Mouse (Mus musculus) spleen, adult 18-20 months (tissue): Measurements from ENCODE around the gene St5.

ENCODE experiments used
- DNase-seq, 2 experiments: peaks; one replicate each; pipeline ENCODE4 v3.0.0; 2022; ENCODE audit warnings: mixed read lengths in 2 of 2

The St5 gene

DNA sequence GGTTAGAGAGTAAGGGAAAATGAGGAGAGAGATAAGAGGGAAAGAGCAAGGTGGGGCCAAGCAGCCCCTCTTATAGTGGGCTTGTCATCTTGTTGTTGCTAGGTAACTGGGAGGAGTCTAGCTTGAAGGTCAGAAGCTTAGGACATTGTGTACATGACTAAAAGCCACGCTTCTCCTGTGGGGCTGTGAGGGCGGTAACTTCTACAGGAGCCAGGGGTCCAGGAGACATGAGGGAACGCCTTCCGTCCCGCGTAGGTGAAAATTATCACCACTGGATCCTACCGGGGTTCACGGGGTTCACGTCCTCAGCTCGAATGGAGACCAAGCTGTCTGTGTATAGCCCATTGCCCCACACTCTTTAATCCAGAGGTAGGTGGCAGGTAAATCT is 8.1 kb downstream of the St5 start:
- DNase-seq, result no peak

DNA sequence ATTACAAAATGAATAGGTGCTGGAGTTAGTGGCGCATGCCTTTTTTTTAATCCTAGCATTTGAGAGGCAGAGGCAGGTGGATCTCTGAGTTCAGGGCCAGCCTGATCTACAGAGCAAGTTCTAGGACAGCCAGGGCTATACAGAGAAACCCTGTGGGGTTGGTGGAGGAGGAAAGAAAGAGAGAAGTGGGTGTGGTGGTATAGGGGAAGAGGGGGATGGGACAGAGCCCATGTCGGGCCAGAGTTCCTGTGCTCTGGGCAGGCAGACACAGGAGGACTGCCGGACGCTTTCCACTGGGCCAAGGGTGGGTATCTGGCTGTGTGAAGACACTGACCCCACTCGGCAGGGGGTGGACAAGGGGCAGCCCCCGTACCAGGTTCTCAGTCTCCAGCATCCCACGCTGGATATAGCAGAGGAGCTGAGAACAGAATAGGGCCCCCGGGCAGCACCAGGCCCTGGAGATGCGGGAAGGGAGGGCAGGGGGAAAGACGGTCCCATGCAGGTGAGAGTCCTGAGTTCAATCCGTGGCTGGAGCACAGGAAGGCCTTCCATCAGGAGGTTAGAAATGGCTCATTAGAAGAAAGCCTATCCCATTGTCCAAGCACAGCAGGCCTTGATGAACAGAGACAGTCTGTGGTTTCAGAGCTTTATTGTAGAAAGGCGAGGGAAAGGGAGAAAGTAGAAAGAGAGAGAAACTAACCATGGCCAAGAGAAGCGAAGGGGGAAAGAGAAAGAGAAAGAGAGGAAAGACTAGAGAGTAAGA is 8.6 kb downstream of the St5 start:
- DNase-seq, result no peak

DNA sequence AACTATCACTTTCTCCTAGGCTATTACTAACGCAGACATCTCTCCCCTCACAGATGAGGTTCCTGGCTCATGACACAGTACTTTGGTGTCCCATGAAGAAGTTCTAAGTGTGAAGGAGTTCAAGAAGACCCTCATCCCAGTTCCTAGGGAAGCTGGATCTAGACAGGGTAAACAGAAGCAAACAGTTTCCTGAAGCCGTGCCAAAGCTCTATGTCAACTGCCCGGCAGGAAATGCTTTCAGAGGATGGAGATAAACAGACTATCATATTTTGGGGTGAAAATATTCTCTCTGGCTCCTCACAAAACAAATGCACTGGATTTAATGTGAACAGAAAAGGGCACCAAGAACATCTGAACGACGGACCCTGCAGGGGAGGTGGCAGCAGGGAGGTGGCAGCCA is 12.4 kb downstream of the St5 start:
- DNase-seq, result no peak

DNA sequence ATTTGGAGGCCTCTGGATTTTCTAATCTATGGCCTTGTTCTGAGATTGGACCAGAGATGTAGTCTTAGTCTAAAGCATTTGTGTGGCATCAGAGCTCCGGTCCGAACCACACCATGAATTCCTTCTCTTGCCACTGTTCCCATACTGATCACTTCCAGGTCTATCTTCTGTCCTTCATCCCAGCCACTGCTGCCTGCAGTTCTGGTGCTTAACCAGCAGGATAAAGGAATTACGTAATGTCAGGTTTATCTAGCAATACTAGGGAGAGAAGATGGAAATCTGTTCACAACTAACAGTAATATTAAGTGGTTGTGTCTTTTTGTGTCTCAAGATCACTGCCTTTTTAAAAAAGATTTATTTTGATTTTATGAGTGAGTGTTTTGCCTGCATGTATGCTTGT is 13.3 kb downstream of the St5 start:
- DNase-seq, result no peak

DNA sequence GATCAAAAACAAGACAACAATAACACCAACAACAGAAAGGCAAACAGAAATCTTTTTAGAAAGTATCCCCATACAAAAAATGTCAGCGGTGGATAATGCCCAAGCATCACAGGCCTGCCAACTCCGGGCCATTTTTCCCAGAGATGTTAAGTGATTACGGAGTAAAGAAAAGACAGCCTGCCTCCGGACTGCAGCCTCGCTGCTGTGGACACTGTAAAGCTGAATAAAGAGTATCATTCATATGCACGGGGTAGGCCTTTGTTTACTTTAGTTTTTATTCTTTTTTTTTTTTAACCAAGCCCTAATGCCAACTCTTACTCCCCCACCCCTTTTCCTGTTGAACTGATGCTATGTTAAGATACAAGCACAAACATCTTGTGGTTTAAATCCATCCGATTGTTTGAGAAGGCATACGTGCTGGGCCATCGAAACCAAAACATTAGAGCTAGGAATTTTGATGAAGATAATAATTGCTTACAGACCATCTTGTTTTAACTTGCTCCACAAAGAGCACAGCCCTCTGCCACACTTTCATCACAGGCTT is 16.7 kb downstream of the St5 start:
- DNase-seq, result no peak

DNA sequence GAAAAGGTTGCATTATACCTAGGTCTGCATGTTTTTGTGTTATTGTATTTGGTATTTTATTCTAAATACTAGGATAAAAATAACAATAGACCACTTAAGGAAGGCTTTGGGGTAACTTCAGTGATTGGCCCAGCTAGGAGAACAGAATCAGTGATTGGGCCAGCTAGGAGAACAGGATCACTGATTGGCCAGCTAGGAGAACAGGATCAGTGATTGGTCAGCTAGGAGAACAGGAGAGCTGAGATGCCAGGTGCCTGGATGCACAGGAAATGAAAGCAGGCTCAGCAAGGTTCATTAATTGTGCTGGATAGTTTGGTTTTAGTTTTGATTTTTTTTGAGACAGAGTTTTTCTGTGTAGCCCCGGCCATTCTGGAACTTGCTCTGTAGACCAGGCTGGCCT is 22.5 kb downstream of the St5 start:
- DNase-seq, result no peak

DNA sequence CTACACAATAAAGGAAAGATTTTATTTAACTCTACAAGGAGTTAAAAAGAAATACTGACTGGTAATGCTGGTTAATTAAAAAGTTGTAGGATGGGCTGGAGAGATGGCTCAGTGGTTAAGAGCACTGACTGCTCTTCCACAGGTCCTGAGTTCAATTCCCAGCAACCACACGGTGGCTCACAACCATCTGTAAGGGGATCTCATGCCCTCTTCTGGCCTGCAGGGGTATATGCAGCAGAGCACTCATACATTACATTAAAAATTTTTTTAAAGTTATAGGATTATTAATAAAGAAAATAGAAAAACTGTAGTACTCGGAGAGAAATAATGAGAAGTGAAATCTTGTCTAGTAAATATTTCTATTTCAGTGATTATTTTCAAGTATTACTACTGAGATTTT is 23.1 kb downstream of the St5 start:
- DNase-seq, result no peak

DNA sequence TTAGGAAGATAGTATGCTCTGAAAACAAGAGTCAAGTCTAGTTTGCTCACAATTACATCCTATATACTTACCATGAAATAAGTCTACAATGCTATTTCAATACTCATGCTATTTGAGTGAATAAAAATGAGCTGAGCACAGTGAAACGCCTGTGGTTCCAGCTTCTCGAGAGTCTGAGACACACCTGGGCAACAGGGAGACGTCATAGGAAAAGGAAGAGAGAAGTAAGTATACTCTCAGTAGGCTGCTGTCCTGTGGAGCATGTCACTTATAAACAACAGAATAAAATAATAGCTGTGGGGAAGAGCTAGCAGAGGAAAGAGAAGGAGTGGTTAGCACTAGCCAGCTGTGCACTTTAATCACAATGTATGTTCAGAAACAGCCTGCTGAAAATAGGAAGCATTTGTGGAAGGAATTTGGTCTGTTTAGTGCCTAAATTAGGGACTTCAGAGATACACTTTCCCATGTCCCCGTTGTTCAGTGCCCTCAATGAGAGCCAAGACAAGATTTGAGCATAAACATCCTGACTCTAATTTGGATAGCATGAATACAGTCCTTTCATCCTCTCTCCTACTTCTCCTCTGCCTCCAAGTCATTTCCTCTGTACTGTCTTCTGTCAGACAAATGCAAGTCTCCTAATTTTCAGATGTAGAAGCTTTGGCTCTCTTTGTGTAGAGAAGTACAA is 28.3 kb downstream of the St5 start:
- DNase-seq, result no peak

DNA sequence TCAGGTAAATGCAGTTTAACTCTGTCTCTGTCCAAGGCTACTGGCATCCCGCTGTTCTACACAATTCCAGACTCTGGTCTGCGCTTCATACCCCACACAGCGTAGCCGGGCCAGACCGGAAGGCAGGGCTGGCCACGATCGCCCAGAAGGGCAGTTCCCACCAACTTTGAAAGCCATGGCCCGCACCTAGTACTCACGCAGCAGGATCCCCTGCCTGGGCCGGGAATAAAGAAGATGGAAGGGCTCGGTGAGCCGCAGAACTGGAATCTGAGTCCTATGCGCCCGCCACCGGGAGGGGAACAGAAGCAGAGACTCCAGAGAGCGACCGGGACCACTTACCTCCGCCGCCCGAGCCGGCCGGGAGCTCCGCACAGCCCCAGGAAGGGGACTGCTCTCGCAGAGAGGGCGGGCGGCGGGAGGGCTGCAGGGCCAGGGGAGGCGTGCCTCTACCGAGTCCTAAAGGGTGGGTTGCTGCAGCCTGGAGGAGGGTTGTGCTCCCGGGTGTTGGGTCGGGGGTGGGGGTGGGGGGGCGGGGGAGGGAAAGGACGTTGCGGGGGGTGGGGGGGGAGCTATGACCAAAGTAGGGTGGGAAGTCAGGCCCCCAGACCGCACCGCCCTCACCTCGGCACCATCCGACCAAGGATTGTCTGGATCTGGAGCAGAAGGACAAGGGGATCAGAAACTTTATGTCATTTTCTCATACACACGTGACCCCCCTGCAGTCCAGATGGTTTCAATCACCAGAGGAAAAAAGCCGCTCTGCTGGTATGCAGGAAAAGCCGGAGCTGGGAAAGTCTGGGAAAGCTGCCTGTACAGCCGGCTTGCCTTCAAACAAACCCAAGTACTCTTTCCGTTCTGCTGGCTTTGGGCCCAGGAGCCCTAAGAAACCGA is 31.6 kb downstream of the St5 start:
- peak in 1 of 2 experiments; percentile 12 for DNase-seq

DNA sequence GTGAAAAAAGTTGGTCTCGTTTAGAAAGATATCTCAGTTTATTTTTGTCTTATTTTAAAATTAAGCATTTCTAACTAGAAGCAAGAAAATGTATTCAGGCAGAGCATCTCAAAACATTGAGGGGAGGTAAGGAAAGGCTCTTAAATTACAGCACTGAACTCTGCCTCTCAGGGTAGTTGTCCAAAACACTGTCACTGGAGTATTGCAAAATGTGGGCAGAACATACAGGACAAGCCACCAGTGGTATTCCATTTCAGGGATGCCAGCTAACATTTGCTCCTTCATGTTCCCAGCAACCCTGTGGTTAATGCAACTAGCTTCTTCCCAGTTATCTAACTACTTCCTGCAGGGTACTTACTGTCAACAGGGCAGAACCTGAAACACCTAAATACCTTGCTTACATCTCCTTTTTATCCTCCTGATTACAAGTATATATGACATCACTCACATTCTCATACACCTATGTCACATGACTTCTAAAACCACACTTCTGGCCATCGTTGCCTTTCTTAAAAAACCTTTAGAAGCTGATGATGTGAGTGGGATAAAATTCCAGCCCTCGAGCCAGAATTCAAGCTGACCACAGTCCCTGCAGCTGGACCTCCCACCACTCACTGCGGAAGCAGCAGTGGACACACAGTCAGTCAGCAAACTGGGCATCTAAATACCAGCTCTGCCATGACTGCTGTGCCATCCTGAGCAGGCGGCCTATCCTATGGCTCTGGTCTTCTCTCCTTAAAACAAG is 33.8 kb downstream of the St5 start:
- DNase-seq, result no peak

DNA sequence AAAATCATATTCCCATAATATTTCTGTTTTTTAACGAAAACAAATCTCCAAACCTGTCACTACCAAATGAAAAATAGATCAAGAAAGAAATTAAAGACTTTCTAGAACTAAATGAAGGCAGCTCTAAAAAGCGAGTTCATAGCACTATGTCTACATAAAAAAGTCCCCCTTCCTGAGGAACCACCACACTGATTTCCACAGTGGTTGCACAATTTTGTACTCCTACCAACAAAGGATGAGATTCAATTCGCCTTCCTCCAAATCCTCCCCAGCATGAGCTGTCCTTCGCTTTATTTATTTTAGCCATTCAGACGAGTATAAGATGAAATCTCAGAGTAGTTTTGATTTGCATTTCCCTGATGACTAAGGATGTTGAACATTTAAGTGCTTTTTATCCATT is 36.7 kb downstream of the St5 start:
- no peak for DNase-seq

DNA sequence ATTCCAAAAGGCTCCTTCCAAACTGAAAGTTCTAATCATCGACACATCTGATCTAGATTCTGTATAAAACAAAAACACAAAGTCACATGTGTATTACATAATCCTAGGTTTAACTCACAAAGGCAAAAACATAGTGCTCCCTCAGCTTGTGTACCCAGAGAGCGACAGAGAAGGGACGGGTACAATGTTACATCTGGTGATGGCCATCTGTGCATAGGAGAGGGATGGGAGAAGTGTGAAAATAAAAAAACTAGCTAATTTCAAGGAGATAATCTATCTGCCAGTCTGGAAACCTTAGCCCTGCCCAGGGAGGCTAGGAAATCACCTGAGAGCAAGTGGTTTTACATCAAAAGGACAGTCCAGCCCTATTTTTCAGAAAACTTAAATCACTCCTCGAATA is 40.8 kb downstream of the St5 start:
- DNase-seq, result no peak

DNA sequence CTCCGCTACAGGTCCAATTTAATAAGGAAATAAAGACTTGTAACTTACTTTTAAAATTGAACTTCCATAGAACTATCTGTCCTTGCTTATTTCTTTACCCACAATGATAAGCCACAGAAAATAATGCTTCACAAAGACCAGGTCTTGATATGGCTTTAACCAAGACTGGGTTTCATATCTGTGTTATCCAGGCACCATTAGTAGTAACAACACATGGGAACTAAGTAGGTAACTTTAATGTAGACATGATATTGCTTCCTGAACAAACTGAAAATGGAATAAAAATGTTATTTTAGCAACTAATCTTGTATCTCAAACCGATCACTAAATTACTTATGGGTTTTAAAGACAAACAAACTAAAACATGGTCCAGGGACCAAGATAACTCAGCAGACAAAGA is 44.1 kb downstream of the St5 start:
- DNase-seq, result no peak

DNA sequence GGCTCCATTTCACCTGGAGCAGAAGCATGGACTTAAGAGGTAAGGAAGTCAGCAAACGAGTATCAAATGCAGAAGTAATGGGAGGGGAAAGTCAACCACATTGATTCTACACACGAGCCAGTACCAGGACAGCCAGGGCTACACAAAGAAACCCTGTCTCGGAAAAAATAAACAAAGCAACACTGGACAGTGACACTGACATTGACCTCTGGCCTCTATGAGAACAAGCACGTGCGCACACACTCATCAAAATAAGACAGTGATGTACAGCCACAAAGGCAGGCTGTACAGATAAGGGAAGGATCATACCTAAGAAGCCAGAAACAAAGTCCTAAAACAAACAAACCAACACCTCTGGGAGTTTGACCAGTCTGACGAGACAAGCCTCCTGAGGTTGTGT is 45.5 kb downstream of the St5 start:
- DNase-seq, result no peak

DNA sequence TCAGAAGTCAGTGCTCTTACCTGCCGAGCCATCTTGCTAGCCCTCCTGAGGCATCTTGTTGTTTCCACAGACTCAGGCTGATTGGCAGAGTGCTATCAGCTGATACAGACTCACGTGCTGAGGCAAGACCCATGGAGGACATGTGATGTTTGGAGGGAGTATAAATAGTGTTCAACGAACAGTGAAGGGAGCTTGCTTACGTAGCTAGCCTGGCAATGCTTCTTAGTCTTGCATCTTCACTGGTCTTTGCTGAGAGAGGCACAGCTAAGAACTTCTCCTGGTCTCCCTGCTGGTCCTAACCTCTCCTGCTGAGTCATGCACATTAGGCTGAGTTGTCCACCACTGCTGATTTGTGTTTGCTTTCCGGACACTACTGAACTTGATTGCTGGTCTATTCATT is 48.5 kb downstream of the St5 start:
- no peak for DNase-seq

DNA sequence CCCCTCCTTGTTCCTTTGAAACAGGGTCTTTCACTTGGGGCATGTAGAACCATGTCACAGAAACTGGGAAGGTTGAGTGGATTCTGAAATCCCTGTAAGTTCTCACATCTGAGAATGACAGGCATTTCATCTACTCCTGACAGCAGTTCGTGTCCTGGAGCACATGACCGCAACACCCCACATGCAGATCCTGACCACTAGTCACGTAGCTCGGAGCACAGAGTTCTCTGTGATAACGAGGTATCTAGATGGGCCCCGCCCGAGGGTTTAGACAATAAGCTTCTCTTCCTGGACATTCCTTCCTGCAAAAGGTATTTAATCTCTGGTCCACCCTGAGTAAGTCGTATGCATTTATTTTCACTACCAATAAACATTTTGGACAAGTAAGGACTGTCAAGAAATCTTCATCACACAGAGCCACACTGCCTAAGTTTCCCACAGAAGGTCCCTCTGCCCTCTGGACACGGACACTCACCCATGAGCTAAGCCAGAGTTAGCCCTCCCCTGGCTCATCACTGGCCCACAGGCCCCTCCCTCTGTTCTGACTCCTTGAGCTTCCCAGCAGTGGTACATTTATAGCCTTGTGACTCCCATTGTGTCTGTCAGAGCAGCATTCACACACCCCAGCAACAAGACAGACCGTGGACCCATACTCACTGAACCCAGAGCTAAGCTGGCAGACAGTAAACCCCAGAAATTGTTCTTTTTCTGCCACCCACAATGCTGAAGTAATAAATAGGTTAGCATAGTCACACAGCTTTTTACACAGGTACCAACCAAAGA is 54.4 kb downstream of the St5 start:
- DNase-seq, result no peak

DNA sequence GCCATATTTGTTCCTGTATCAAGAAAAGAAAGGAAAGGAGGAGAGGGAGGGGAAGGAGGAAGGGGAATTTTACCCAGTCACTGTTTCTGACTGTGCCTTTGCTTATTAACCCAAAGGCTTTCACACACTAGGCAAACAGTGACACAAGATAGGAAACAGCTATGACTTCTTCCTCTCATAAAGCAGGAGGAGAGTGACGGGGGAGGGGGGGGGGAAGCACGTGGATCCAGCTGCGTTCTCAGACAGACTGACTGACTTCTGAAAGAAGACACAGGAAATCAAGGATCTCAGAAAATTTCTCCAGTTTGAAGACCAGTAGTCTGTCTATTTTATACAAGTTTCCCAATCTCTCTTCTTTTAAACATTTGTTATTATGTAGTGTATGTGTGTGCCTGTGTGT is 56.8 kb downstream of the St5 start:
- DNase-seq, result no peak

DNA sequence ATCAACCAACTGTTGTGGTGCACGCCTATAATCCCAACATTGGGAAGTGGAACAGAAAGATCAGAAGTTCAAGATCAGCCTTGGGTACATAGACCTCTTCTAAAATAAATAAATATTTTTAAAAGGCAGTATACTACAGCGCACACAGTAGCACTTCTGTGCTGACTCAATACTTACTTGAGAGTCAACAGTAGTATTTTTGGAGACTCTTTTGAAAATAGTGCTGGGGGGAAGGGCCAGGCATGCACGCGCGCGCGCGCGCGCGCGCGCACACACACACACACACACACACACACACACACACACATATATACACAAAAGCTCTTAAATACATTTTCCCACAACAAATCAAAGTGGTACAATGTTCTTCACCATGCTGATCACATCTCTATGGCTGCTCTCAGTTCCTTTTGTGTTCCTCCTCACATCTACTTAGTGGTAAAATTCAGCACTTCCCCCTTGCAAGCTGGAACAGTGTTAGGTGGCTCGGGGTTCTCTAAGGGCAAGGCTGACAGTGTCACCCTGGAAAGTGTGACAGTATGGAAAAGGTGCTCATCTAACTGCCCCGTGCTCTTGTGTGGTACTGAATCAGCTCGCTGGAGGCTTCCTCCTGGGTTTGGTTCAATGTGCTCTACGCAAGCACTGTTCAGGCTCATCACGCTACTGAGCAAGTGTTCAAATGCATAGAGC is 60.0 kb downstream of the St5 start:
- no peak for DNase-seq

DNA sequence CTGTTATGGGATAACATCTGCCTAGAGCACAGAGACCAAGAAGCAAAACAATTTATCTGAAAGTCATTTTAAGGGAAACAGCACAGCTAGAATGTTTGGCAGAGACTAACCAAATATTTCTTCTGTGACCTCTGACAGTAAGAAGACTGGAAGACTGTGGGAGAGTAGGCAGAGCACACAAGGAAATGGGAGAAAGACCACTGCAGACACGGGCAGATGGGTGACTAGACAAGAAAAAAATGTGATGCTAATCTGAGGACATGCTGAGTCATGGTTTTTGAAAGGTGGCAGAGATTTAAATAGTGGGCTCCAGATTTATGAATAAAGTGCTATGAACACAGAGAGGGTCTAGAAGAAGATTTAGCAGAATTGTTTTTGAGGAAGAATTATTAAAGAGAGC is 61.4 kb downstream of the St5 start:
- no peak for DNase-seq

DNA sequence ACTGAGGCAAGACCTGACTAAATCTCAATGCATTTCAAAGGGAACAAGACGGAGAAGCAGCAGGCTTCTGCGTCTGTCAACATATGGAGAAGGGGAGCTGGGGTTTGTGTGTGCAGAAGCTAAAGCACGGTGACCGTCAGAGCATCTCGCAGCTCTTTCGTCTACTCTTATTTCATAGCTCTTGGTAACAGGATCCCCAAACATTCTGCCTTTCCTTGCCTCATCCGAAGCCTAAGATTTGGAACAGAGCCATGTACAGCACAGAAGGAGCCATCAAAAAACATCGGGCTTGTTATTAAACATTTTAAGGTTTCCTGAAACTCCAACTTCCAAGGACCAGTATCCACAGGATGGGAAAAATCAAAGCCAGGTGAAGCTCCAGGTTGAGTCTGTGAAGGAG is 62.3 kb downstream of the St5 start:
- no peak for DNase-seq

DNA sequence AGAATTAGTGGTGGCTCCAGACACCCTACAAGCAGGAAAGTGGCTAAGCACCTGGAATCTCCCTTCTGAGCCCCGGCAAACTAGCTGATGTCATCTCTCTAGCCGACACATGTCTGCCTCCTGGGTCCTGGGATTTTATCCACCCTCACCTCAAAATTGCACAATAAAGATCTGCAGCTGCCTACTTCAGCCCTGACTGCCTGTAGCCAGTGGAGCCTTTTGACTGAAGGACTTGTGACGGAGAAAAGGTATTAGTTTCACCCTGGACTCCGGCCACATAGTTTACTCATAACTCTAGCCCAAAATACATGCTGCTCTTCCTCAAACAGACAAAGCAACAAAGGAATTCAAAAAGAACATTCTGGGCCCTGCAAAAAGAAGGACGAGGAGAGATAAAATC is 66.0 kb downstream of the St5 start:
- DNase-seq, result no peak
